In the genomic region with DNA sequence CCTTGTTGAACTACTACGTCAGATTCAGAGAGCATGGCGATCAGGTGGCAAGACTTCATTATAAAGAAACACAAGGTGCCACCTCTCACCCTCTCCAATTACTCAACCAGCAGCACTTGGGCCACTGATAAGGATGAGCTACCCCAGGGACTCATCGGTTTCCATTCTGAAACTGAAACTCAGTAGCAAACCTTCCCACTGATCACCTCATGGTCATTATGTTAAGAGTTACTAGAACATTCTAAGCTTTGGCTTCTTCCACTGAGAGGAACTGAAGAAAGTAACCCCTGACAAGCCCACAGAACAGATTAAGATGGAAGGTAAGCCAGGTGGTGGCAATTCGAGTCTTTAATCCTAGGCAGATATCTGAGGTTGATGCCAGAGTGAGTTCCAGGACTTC, we compare ENCODE assay signal across 7 mouse cellular contexts. TPM values are rescaled to one million over a fixed set of nuclear protein-coding genes. Genes with fewer than 3 reads are reported as not detected.
A peak's percentile ranks its signal among the peaks of the same experiment; 100 is the strongest.
DNase-seq lines count a peak whose midpoint lies in the region; ATAC-seq and TF ChIP-seq lines count a peak whose summit lies in the region.

No protein-coding gene starts in this region.

- no peak for TF ChIP-seq CTCF in lung, embryonic 14.5 days (IDR thresholded peaks at IDR 0.05; ENCODE audit: low read depth)

- DNase-seq in lung, embryonic 14.5 days = no peak
- no peak for DNase-seq in lung, postnatal 25 days (ENCODE audit: low spot score)
- DNase-seq in limb, embryonic 10.5 days (ENCODE audit: low spot score) = no peak
- DNase-seq in gastrocnemius, postnatal 10 days = no peak
- DNase-seq in urinary bladder, adult 2 months (ENCODE audit: low spot score) = no peak

- ATAC-seq in lung, embryonic 14.5 days (ENCODE audit: insufficient read depth) = no peak
- ATAC-seq in forebrain, embryonic 12.5 days (ENCODE audit: low FRiP score) = no peak
- ATAC-seq in neural tube, embryonic 15.5 days (ENCODE audit: low FRiP score) = no peak

- no peak overlapping the region for H3K4me3 ChIP-seq in lung, embryonic 14.5 days (ENCODE audit: low read depth, low read length)
- peak overlapping the region; percentile 97; the same call in 1 of the 2 replicates for H3K4me3 ChIP-seq in forebrain, embryonic 12.5 days (replicated peaks)
- H3K4me3 ChIP-seq in limb, embryonic 10.5 days = peak overlapping the region; percentile 97
- H3K4me3 ChIP-seq in neural tube, embryonic 15.5 days (replicated peaks) = peak overlapping the region; percentile 96; the same call in 1 of the 2 replicates

- H3K4me2 ChIP-seq in lung, embryonic 14.5 days = peak overlapping the region; percentile 89
- peak overlapping the region; percentile 97 for H3K4me2 ChIP-seq in forebrain, embryonic 12.5 days
- peak overlapping the region; percentile 80 for H3K4me2 ChIP-seq in neural tube, embryonic 15.5 days

- H3K36me3 ChIP-seq in lung, embryonic 14.5 days (ENCODE audit: insufficient read depth) = no peaks in the 10 kb centered on the region
- H3K36me3 ChIP-seq in forebrain, embryonic 12.5 days (replicated peaks) = no peaks in the 10 kb centered on the region
- H3K36me3 ChIP-seq in limb, embryonic 10.5 days = peaks cover 22% of the 10 kb centered on the region; the same call in 1 of the 2 replicates
- H3K36me3 ChIP-seq in neural tube, embryonic 15.5 days = no peaks in the 10 kb centered on the region

- no peaks in the 10 kb centered on the region for H3K9me3 ChIP-seq in lung, embryonic 14.5 days (ENCODE audit: low read depth, low read length)
- no peaks in the 10 kb centered on the region for H3K9me3 ChIP-seq in forebrain, embryonic 12.5 days
- no peaks in the 10 kb centered on the region for H3K9me3 ChIP-seq in limb, embryonic 10.5 days (replicated peaks)
- H3K9me3 ChIP-seq in neural tube, embryonic 15.5 days (replicated peaks) = no peaks in the 10 kb centered on the region

- H3K4me1 ChIP-seq in lung, embryonic 14.5 days (ENCODE audit: insufficient read depth) = peaks cover 3% of the 10 kb centered on the region; the same call in 1 of the 2 replicates
- peaks cover 25% of the 10 kb centered on the region for H3K4me1 ChIP-seq in forebrain, embryonic 12.5 days
- peaks cover 22% of the 10 kb centered on the region for H3K4me1 ChIP-seq in limb, embryonic 10.5 days
- H3K4me1 ChIP-seq in neural tube, embryonic 15.5 days = peaks cover 31% of the 10 kb centered on the region

- H3K27me3 ChIP-seq in lung, embryonic 14.5 days (ENCODE audit: insufficient read depth, low read length) = no peaks in the 10 kb centered on the region
- H3K27me3 ChIP-seq in forebrain, embryonic 12.5 days = no peaks in the 10 kb centered on the region
- no peaks in the 10 kb centered on the region for H3K27me3 ChIP-seq in limb, embryonic 10.5 days (ENCODE audit: low read depth, poor library complexity, severe bottlenecking)
- no peaks in the 10 kb centered on the region for H3K27me3 ChIP-seq in neural tube, embryonic 15.5 days (replicated peaks)

- no peak overlapping the region for H3K27ac ChIP-seq in lung, embryonic 14.5 days (ENCODE audit: low read depth)
- no peak overlapping the region for H3K27ac ChIP-seq in forebrain, embryonic 12.5 days
- no peak overlapping the region for H3K27ac ChIP-seq in limb, embryonic 10.5 days
- no peak overlapping the region for H3K27ac ChIP-seq in neural tube, embryonic 15.5 days (replicated peaks)

- WGBS in lung, embryonic 14.5 days = 85% methylated on average over 4 of the region's 4 CpGs
- 94% methylated on average over 4 of the region's 4 CpGs for WGBS in forebrain, embryonic 12.5 days
- 93% methylated on average over 4 of the region's 4 CpGs for WGBS in limb, embryonic 10.5 days
- WGBS in neural tube, embryonic 15.5 days = 92% methylated on average over 4 of the region's 4 CpGs

- H3K9ac ChIP-seq in lung, embryonic 14.5 days = no peak overlapping the region
- H3K9ac ChIP-seq in forebrain, embryonic 12.5 days = no peak overlapping the region
- no peak overlapping the region for H3K9ac ChIP-seq in neural tube, embryonic 15.5 days (replicated peaks)

RNA-seq across cellular contexts. Expression of gene A730071L15Rik, which starts 1.4 kb away (rescaled TPM):
- 0.63 and 0.73 TPM in 2 replicates for polyA plus RNA-seq in lung, embryonic 14.5 days (2014; fragmentation: Nextera tagmentation; extraction: Ambion mirVana)
- 0.46 and 0.81 TPM in 2 replicates for polyA plus RNA-seq in forebrain, embryonic 12.5 days (2016; fragmentation: Nextera tagmentation; extraction: Ambion mirVana)
- polyA plus RNA-seq in limb, embryonic 10.5 days (2016; fragmentation: Nextera tagmentation; extraction: Ambion mirVana) = 0.29 and 0.53 TPM in 2 replicates
- 0.37 and 0.57 TPM in 2 replicates for polyA plus RNA-seq in neural tube, embryonic 15.5 days (2015; fragmentation: Nextera tagmentation; extraction: Ambion mirVana)
- not detected for total RNA-seq in gastrocnemius, postnatal 10 days (2021)
- 0.31 and 0.32 TPM in 2 replicates for polyA plus RNA-seq in urinary bladder, adult 2 months (2012; rRNA removed)

RNA-seq across cellular contexts. Expression of gene Nudcd3, which starts 1.8 kb away (rescaled TPM):
- 37.0 and 38.6 TPM in 2 replicates for polyA plus RNA-seq in lung, embryonic 14.5 days (2014; fragmentation: Nextera tagmentation; extraction: Ambion mirVana)
- 60.5 and 64.1 TPM in 2 replicates for polyA plus RNA-seq in forebrain, embryonic 12.5 days (2016; fragmentation: Nextera tagmentation; extraction: Ambion mirVana)
- polyA plus RNA-seq in limb, embryonic 10.5 days (2016; fragmentation: Nextera tagmentation; extraction: Ambion mirVana) = 52.2 and 55.3 TPM in 2 replicates
- 61.2 and 62.4 TPM in 2 replicates for polyA plus RNA-seq in neural tube, embryonic 15.5 days (2015; fragmentation: Nextera tagmentation; extraction: Ambion mirVana)
- 10 to 100 TPM; 57.6 to 59.3 TPM for total RNA-seq in gastrocnemius, postnatal 10 days (2021)
- 49.9 and 57.6 TPM in 2 replicates for polyA plus RNA-seq in urinary bladder, adult 2 months (2012; rRNA removed)

RNA-seq across cellular contexts. Expression of gene Npc1l1, which starts 31.5 kb away (rescaled TPM):
- 0.04 TPM in 1 of 2 replicates, not detected in the other for polyA plus RNA-seq in lung, embryonic 14.5 days (2014; fragmentation: Nextera tagmentation; extraction: Ambion mirVana)
- not detected in 2 replicates for polyA plus RNA-seq in forebrain, embryonic 12.5 days (2016; fragmentation: Nextera tagmentation; extraction: Ambion mirVana)
- 0.03 TPM in 1 of 2 replicates, not detected in the other for polyA plus RNA-seq in limb, embryonic 10.5 days (2016; fragmentation: Nextera tagmentation; extraction: Ambion mirVana)
- polyA plus RNA-seq in neural tube, embryonic 15.5 days (2015; fragmentation: Nextera tagmentation; extraction: Ambion mirVana) = 0.09 and 0.11 TPM in 2 replicates
- total RNA-seq in gastrocnemius, postnatal 10 days (2021) = under 1 TPM; 0.05 to 0.18 TPM
- 0.16 and 0.18 TPM in 2 replicates for polyA plus RNA-seq in urinary bladder, adult 2 months (2012; rRNA removed)
